Mouse (Mus musculus) liver, embryonic 13.5 days (tissue): ENCODE results near the gene Tmem8. TPM values are rescaled to one million over a fixed set of nuclear protein-coding genes. Genes with fewer than 3 reads are reported as not detected.

Experiments used
- ATAC-seq: fragments of 200-750 bp; cut with Nextera tagmentation; 2 replicates; pipeline ENCODE4 v1.8.0; 2017; ENCODE audit warnings: low read depth, mild to moderate bottlenecking, moderate number of reproducible peaks, moderate library complexity
- DNase-seq: peaks from one replicate; pipeline ENCODE4 v3.0.0; 2022
- H3K27ac ChIP-seq: fragments of 300-500 bp; sonication (generic); 2 replicates; pipeline ENCODE4 v1.5.1; 2015; ENCODE audit warnings: moderate library complexity, mild to moderate bottlenecking, inconsistent platforms
- H3K27me3 ChIP-seq: fragments of 300-500 bp; sonication (generic); 2 replicates; pipeline ENCODE4 v1.6.1; 2015; ENCODE audit warnings: mild to moderate bottlenecking, inconsistent platforms
- H3K36me3 ChIP-seq: fragments of 300-500 bp; sonication (generic); 2 replicates; pipeline ENCODE4 v1.6.1; 2015; ENCODE audit warnings: mild to moderate bottlenecking, inconsistent platforms
- H3K4me1 ChIP-seq: fragments of 300-500 bp; sonication (generic); replicated peaks from 2 replicates; pipeline ENCODE4 v1.6.1; 2015; ENCODE audit warnings: inconsistent platforms
- H3K4me2 ChIP-seq: fragments of 300-500 bp; sonication (generic); 2 replicates; pipeline ENCODE4 v1.6.1; 2015; ENCODE audit warnings: inconsistent platforms, mild to moderate bottlenecking, moderate library complexity
- H3K4me3 ChIP-seq: fragments of 300-500 bp; sonication (generic); replicated peaks from 2 replicates; pipeline ENCODE4 v1.5.1; 2015; ENCODE audit warnings: mild to moderate bottlenecking, inconsistent platforms
- H3K9ac ChIP-seq: fragments of 300-500 bp; sonication (generic); 2 replicates; pipeline ENCODE4 v1.6.1; 2015; ENCODE audit warnings: mild to moderate bottlenecking, inconsistent platforms
- H3K9me3 ChIP-seq: fragments of 300-500 bp; sonication (generic); replicated peaks from 2 replicates; pipeline ENCODE4 v1.6.1; 2016; ENCODE audit warnings: inconsistent platforms
- WGBS: fragments of 180-500 bp; shearing (Covaris S2); methylation state at CpG from one replicate; pipeline ENCODE4 v1.1.7; 2015; ENCODE audit not compliant: insufficient replicate concordance; 5-methylcytosine and 5-hydroxymethylcytosine counted together
- polyA plus RNA-seq: library from polyadenylated mRNA; unstranded; fragments of >200 nt; fragmentation: Nextera tagmentation; extraction: Ambion mirVana; gene quantifications from 2 replicates; pipeline ENCODE4 v1.2.1, GENCODE M21; 2015

The Tmem8 gene
- polyA plus RNA-seq, 1 experiment from 2014 or later: 1.3 TPM

- Histone ChIP-seq H3K4me2 (no peak overlapping the region), H3K27me3 (no peaks in the 10 kb centered on the region), H3K9ac (no peak overlapping the region), H3K4me3 (no peak overlapping the region), H3K36me3 (peaks cover 70% of the 10 kb centered on the region), H3K9me3 (no peaks in the 10 kb centered on the region), H3K4me1 (no peaks in the 10 kb centered on the region), H3K27ac (no peak overlapping the region)
- no peak for ATAC-seq
- no peak for DNase-seq
- WGBS: 90% methylated on average over 2 of the region's 2 CpGs
Measured at GRCm38 (mm10) chr17:26151886-26152630, 39.0 kb downstream of the Tmem8 start.

- Histone ChIP-seq H3K27ac (no peak overlapping the region), H3K4me3 (no peak overlapping the region), H3K4me1 (no peaks in the 10 kb centered on the region), H3K9me3 (no peaks in the 10 kb centered on the region), H3K9ac (no peak overlapping the region), H3K27me3 (no peaks in the 10 kb centered on the region), H3K4me2 (no peak overlapping the region), H3K36me3 (peaks cover 11% of the 10 kb centered on the region)
- 73% methylated on average over 1 of the region's 1 CpGs for WGBS
- DNase-seq (no peak), ATAC-seq (no peak)
Measured at GRCm38 (mm10) chr17:26162736-26163135, 49.6 kb downstream of the Tmem8 start.

GRCm38 (mm10) chr17:26168039-26168438 lies 54.9 kb downstream of the Tmem8 start:
- H3K4me2 ChIP-seq: no peak overlapping the region
- peaks cover 11% of the 10 kb centered on the region for H3K36me3 ChIP-seq
- DNase-seq: no peak
- H3K9ac ChIP-seq: no peak overlapping the region
- 20% methylated on average over 2 of the region's 2 CpGs for WGBS
- no peak overlapping the region for H3K27ac ChIP-seq
- no peak overlapping the region for H3K4me3 ChIP-seq
- no peak for ATAC-seq
- no peaks in the 10 kb centered on the region for H3K4me1 ChIP-seq
- H3K27me3 ChIP-seq: no peaks in the 10 kb centered on the region
- H3K9me3 ChIP-seq: no peaks in the 10 kb centered on the region

Other genes with a start within 250 kb of the Tmem8 start
- 62.1 and 66.2 TPM in 2 replicates for gene Mcrip2, start 244.5 kb upstream of the Tmem8 start, polyA plus RNA-seq
- 43.9 and 46.9 TPM in 2 replicates for gene Mettl26, start 238.2 kb upstream of the Tmem8 start, polyA plus RNA-seq
- 0.65 and 1.00 TPM in 2 replicates for gene Wfikkn1, start 232.4 kb upstream of the Tmem8 start, polyA plus RNA-seq
- gene Rab40c, start 193.6 kb upstream of the Tmem8 start, polyA plus RNA-seq: 6.5 and 7.0 TPM in 2 replicates
- gene Pigq, start 168.4 kb upstream of the Tmem8 start, polyA plus RNA-seq: 126 and 152 TPM in 2 replicates
- gene Nhlrc4, start 168.3 kb upstream of the Tmem8 start, polyA plus RNA-seq: 5.1 and 7.2 TPM in 2 replicates
- gene A930017K11Rik, start 160.7 kb upstream of the Tmem8 start, polyA plus RNA-seq: 0.24 and 0.32 TPM in 2 replicates
- gene Capn15, start 127.5 kb upstream of the Tmem8 start, polyA plus RNA-seq: 11.1 and 12.3 TPM in 2 replicates
- 1.8 and 1.9 TPM in 2 replicates for gene Rab11fip3, start 43.7 kb upstream of the Tmem8 start, polyA plus RNA-seq
- gene Decr2, start 23.0 kb upstream of the Tmem8 start, polyA plus RNA-seq: 11.1 and 13.8 TPM in 2 replicates
- 56.2 and 58.8 TPM in 2 replicates for gene Nme4, start 17.7 kb upstream of the Tmem8 start, polyA plus RNA-seq
- 148 and 156 TPM in 2 replicates for gene Mrpl28, start 10.2 kb downstream of the Tmem8 start, polyA plus RNA-seq
- 2.9 and 3.7 TPM in 2 replicates for gene Axin1, start 25.4 kb downstream of the Tmem8 start, polyA plus RNA-seq
- 72.7 and 75.6 TPM in 2 replicates for gene Pdia2, start 85.8 kb downstream of the Tmem8 start, polyA plus RNA-seq
- gene Rgs11, start 89.7 kb downstream of the Tmem8 start, polyA plus RNA-seq: 0.30 and 0.48 TPM in 2 replicates
- gene Arhgdig, start 94.5 kb downstream of the Tmem8 start, polyA plus RNA-seq: 15.9 and 21.7 TPM in 2 replicates
- 11.9 and 12.0 TPM in 2 replicates for gene Fam234a, start 130.9 kb downstream of the Tmem8 start, polyA plus RNA-seq
- 40.8 and 50.9 TPM in 2 replicates for gene Luc7l, start 139.6 kb downstream of the Tmem8 start, polyA plus RNA-seq